Comparison of ENCODE assay signal across 9 mouse cellular contexts in the genomic region with DNA sequence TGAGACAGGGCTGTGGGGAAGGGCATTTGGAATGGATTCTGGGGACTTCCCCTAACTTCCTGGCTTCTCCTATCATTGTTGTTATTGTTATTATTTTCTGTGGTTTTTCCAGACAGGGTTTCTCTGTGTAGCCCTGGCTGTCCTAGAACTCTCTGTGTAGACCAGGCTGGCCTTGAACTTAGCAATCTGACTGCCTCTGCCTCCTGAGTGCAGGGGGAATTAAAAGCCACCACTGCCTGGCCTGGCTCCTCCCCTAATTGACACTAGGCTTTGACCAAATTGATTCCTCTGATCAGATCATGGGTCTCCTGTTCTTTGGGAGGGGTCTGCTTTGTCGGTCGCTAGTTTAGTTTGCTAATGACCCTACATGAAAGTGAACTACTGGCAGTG. TPM values are rescaled to one million over a fixed set of nuclear protein-coding genes. Genes with fewer than 3 reads are reported as not detected.
DNase-seq lines count a peak whose midpoint lies in the region; ATAC-seq lines count a peak whose summit lies in the region.
"Had no signal": no experiment of that assay in that cellular context is flagged by ENCODE, and none has a peak within 500 bp of the region (broad histone marks: within the 10 kb centered on the region; RNA-seq: fewer than 3 reads in every experiment).

No protein-coding gene starts in this region.

- ATAC-seq in kidney, embryonic 14.5 days (ENCODE audit: low FRiP score, low TSS enrichment), result no peak
- ATAC-seq in hindbrain, embryonic 12.5 days (ENCODE audit: low FRiP score), result no peak
- no peak for ATAC-seq in midbrain, embryonic 14.5 days (ENCODE audit: low FRiP score, low TSS enrichment)
- ATAC-seq in monocyte, adult 5-6 weeks (replicated peaks; ENCODE audit: insufficient number of reproducible peaks, low FRiP score, low TSS enrichment, poor library complexity, severe bottlenecking), result no peak

- DNase-seq in kidney, postnatal 10 days, result no peak
- no peak for DNase-seq in embryonic facial prominence, embryonic 10.5 days (ENCODE audit: low spot score)
- no peak for DNase-seq in midbrain, embryonic 14.5 days
- no peak for DNase-seq in cerebellum, postnatal 4 days (ENCODE audit: low spot score in 2 of 2)
- no peak for DNase-seq in urinary bladder, postnatal 14 days (ENCODE audit: low spot score)
- DNase-seq: left cerebral cortex, postnatal 4 days had no signal

- no peaks in the 10 kb centered on the region for H3K27me3 ChIP-seq in kidney, embryonic 14.5 days (ENCODE audit: control insufficient read depth, insufficient read depth, low read length)
- peaks cover 34% of the 10 kb centered on the region for H3K27me3 ChIP-seq in embryonic facial prominence, embryonic 10.5 days (replicated peaks; ENCODE audit: low read depth, poor library complexity, severe bottlenecking)
- peaks cover 15% of the 10 kb centered on the region for H3K27me3 ChIP-seq in hindbrain, embryonic 12.5 days
- H3K27me3 ChIP-seq in midbrain, embryonic 14.5 days (ENCODE audit: control insufficient read depth, insufficient read depth, low read length), result no peaks in the 10 kb centered on the region

- peak overlapping the region; percentile 77; the same call in 1 of the 2 replicates for H3K4me2 ChIP-seq in kidney, embryonic 14.5 days (replicated peaks; ENCODE audit: low read depth, low read length)
- H3K4me2 ChIP-seq in hindbrain, embryonic 12.5 days (replicated peaks), result peak overlapping the region; percentile 75
- H3K4me2 ChIP-seq in midbrain, embryonic 14.5 days (ENCODE audit: low read length), result peak overlapping the region; percentile 85

- no peak overlapping the region for H3K9ac ChIP-seq in kidney, embryonic 14.5 days (ENCODE audit: low read depth, low read length)
- no peak overlapping the region for H3K9ac ChIP-seq in hindbrain, embryonic 12.5 days
- H3K9ac ChIP-seq in midbrain, embryonic 14.5 days (replicated peaks; ENCODE audit: low read length), result no peak overlapping the region; the same call in 1 of the 2 replicates

- no peaks in the 10 kb centered on the region for H3K36me3 ChIP-seq in kidney, embryonic 14.5 days (ENCODE audit: control insufficient read depth, insufficient read depth, low read length)
- H3K36me3 ChIP-seq in embryonic facial prominence, embryonic 10.5 days (replicated peaks), result no peaks in the 10 kb centered on the region
- no peaks in the 10 kb centered on the region for H3K36me3 ChIP-seq in hindbrain, embryonic 12.5 days
- H3K36me3 ChIP-seq in midbrain, embryonic 14.5 days (ENCODE audit: control insufficient read depth, insufficient read depth, low read length), result no peaks in the 10 kb centered on the region

- H3K9me3 ChIP-seq in kidney, embryonic 14.5 days (ENCODE audit: control insufficient read depth, low read length), result no peaks in the 10 kb centered on the region
- no peaks in the 10 kb centered on the region for H3K9me3 ChIP-seq in embryonic facial prominence, embryonic 10.5 days
- H3K9me3 ChIP-seq in hindbrain, embryonic 12.5 days (replicated peaks), result no peaks in the 10 kb centered on the region
- no peaks in the 10 kb centered on the region for H3K9me3 ChIP-seq in midbrain, embryonic 14.5 days (ENCODE audit: control insufficient read depth, low read length)

- H3K27ac ChIP-seq in kidney, embryonic 14.5 days (ENCODE audit: low read depth, low read length), result no peak overlapping the region
- no peak overlapping the region for H3K27ac ChIP-seq in embryonic facial prominence, embryonic 10.5 days (replicated peaks)
- H3K27ac ChIP-seq in hindbrain, embryonic 12.5 days, result no peak overlapping the region
- H3K27ac ChIP-seq in midbrain, embryonic 14.5 days (replicated peaks; ENCODE audit: low read depth, low read length), result no peak overlapping the region

- H3K4me3 ChIP-seq in kidney, embryonic 14.5 days (ENCODE audit: low read length), result no peak overlapping the region
- H3K4me3 ChIP-seq in embryonic facial prominence, embryonic 10.5 days, result peak overlapping the region; percentile 74; the same call in 1 of the 2 replicates
- H3K4me3 ChIP-seq in hindbrain, embryonic 12.5 days, result no peak overlapping the region
- peak overlapping the region; percentile 57; the same call in 1 of the 2 replicates for H3K4me3 ChIP-seq in midbrain, embryonic 14.5 days (replicated peaks; ENCODE audit: low read depth, low read length)

- WGBS in kidney, embryonic 14.5 days, result 28% methylated on average over 2 of the region's 2 CpGs
- WGBS in embryonic facial prominence, embryonic 10.5 days, result 53% methylated on average over 2 of the region's 2 CpGs
- 30% methylated on average over 2 of the region's 2 CpGs for WGBS in hindbrain, embryonic 12.5 days
- WGBS in midbrain, embryonic 14.5 days, result 51% methylated on average over 2 of the region's 2 CpGs

- H3K4me1 ChIP-seq in kidney, embryonic 14.5 days (ENCODE audit: control insufficient read depth, insufficient read depth, low read length), result peaks cover 10% of the 10 kb centered on the region; the same call in 1 of the 2 replicates
- peaks cover 32% of the 10 kb centered on the region for H3K4me1 ChIP-seq in embryonic facial prominence, embryonic 10.5 days
- H3K4me1 ChIP-seq in hindbrain, embryonic 12.5 days, result peaks cover 12% of the 10 kb centered on the region
- H3K4me1 ChIP-seq in midbrain, embryonic 14.5 days (ENCODE audit: control insufficient read depth, insufficient read depth, low read length), result peaks cover 6% of the 10 kb centered on the region; the same call in 1 of the 2 replicates

RNA-seq across cellular contexts. Expression of a gene that starts 1.0 kb away (rescaled TPM):
- polyA plus RNA-seq in kidney, embryonic 14.5 days (2014; fragmentation: Nextera tagmentation; extraction: Ambion mirVana), result 0.54 and 1.1 TPM in 2 replicates
- polyA plus RNA-seq in embryonic facial prominence, embryonic 10.5 days (2016; fragmentation: Nextera tagmentation; extraction: Ambion mirVana), result 0.04 and 0.19 TPM in 2 replicates
- polyA plus RNA-seq in hindbrain, embryonic 12.5 days (2016; fragmentation: Nextera tagmentation; extraction: Ambion mirVana), result 0.41 and 0.65 TPM in 2 replicates
- polyA plus RNA-seq in midbrain, embryonic 14.5 days (2014; fragmentation: Nextera tagmentation; extraction: Ambion mirVana), result 2.8 and 3.2 TPM in 2 replicates
- 0.32 to 0.57 TPM in 2 of 3 replicates, not detected in the other for total RNA-seq in monocyte, adult 5-6 weeks (2017)

RNA-seq across cellular contexts. Expression of a gene that starts 4.3 kb away (rescaled TPM):
- polyA plus RNA-seq in kidney, embryonic 14.5 days (2014; fragmentation: Nextera tagmentation; extraction: Ambion mirVana), result 0.11 and 0.43 TPM in 2 replicates
- 0.12 TPM in 1 of 2 replicates, not detected in the other for polyA plus RNA-seq in embryonic facial prominence, embryonic 10.5 days (2016; fragmentation: Nextera tagmentation; extraction: Ambion mirVana)
- 0.26 and 0.29 TPM in 2 replicates for polyA plus RNA-seq in hindbrain, embryonic 12.5 days (2016; fragmentation: Nextera tagmentation; extraction: Ambion mirVana)
- polyA plus RNA-seq in midbrain, embryonic 14.5 days (2014; fragmentation: Nextera tagmentation; extraction: Ambion mirVana), result 0.22 and 0.23 TPM in 2 replicates
- not detected in 3 replicates for total RNA-seq in monocyte, adult 5-6 weeks (2017)

RNA-seq across cellular contexts. Expression of a gene that starts 6.5 kb away (rescaled TPM):
- polyA plus RNA-seq in kidney, embryonic 14.5 days (2014; fragmentation: Nextera tagmentation; extraction: Ambion mirVana), result 0.23 and 0.41 TPM in 2 replicates
- polyA plus RNA-seq in embryonic facial prominence, embryonic 10.5 days (2016; fragmentation: Nextera tagmentation; extraction: Ambion mirVana), result 0.16 and 0.36 TPM in 2 replicates
- polyA plus RNA-seq in hindbrain, embryonic 12.5 days (2016; fragmentation: Nextera tagmentation; extraction: Ambion mirVana), result 0.25 and 0.49 TPM in 2 replicates
- 0.26 and 0.78 TPM in 2 replicates for polyA plus RNA-seq in midbrain, embryonic 14.5 days (2014; fragmentation: Nextera tagmentation; extraction: Ambion mirVana)
- 0.49 TPM in 1 of 3 replicates, not detected in the others for total RNA-seq in monocyte, adult 5-6 weeks (2017)

RNA-seq across cellular contexts. Expression of a gene that starts 30.1 kb away (rescaled TPM):
- polyA plus RNA-seq in kidney, embryonic 14.5 days (2014; fragmentation: Nextera tagmentation; extraction: Ambion mirVana), result 0.23 and 0.28 TPM in 2 replicates
- polyA plus RNA-seq in embryonic facial prominence, embryonic 10.5 days (2016; fragmentation: Nextera tagmentation; extraction: Ambion mirVana), result 0.27 TPM in 1 of 2 replicates, not detected in the other
- polyA plus RNA-seq in hindbrain, embryonic 12.5 days (2016; fragmentation: Nextera tagmentation; extraction: Ambion mirVana), result 0.12 TPM in 2 replicates
- polyA plus RNA-seq in midbrain, embryonic 14.5 days (2014; fragmentation: Nextera tagmentation; extraction: Ambion mirVana), result 0.08 and 0.22 TPM in 2 replicates
- total RNA-seq in monocyte, adult 5-6 weeks (2017), result not detected in 3 replicates

RNA-seq across cellular contexts. Expression of a gene that starts 31.7 kb away (rescaled TPM):
- polyA plus RNA-seq in kidney, embryonic 14.5 days (2014; fragmentation: Nextera tagmentation; extraction: Ambion mirVana), result 6.1 and 8.9 TPM in 2 replicates
- polyA plus RNA-seq in embryonic facial prominence, embryonic 10.5 days (2016; fragmentation: Nextera tagmentation; extraction: Ambion mirVana), result 6.1 and 7.3 TPM in 2 replicates
- polyA plus RNA-seq in hindbrain, embryonic 12.5 days (2016; fragmentation: Nextera tagmentation; extraction: Ambion mirVana), result 9.8 and 11.6 TPM in 2 replicates
- polyA plus RNA-seq in midbrain, embryonic 14.5 days (2014; fragmentation: Nextera tagmentation; extraction: Ambion mirVana), result 9.3 and 13.1 TPM in 2 replicates
- total RNA-seq in monocyte, adult 5-6 weeks (2017), result 44.9 to 89.7 TPM (median 81.1 TPM) in 3 replicates

Comparison
In these comparisons a context has a peak if more than half of its experiments do, and no peak if none do; other contexts are left out.
1. H3K4me3 ChIP-seq: peak in embryonic facial prominence, embryonic 10.5 days (single experiment) and midbrain, embryonic 14.5 days (single experiment); none in kidney, embryonic 14.5 days (single experiment) and hindbrain, embryonic 12.5 days (single experiment).
2. Peak in every context shown above with its lines, with median percentiles within 50 percentile points of each other: H3K4me2 ChIP-seq.